Mouse (Mus musculus): ENCODE data around the gene Mdh1b.

GRCm38 (mm10) chr1:63667201-63667948 lies 62.7 kb downstream of the Mdh1b start:
- TF ChIP-seq GATA1 (IDR thresholded peaks at IDR 0.05; ENCODE audit: borderline replicate concordance, low read length) (no peak), FLI1 (IDR thresholded peaks at IDR 0.05; ENCODE audit: low read length) (no peak)
